Mouse (Mus musculus): ENCODE results near the gene Hp1bp3. TPM values are rescaled to one million over a fixed set of nuclear protein-coding genes. Genes with fewer than 3 reads are reported as not detected.

Hp1bp3 gene
- polyA plus RNA-seq (2012; rRNA removed) = 186 and 197 TPM in 2 replicates

DNA sequence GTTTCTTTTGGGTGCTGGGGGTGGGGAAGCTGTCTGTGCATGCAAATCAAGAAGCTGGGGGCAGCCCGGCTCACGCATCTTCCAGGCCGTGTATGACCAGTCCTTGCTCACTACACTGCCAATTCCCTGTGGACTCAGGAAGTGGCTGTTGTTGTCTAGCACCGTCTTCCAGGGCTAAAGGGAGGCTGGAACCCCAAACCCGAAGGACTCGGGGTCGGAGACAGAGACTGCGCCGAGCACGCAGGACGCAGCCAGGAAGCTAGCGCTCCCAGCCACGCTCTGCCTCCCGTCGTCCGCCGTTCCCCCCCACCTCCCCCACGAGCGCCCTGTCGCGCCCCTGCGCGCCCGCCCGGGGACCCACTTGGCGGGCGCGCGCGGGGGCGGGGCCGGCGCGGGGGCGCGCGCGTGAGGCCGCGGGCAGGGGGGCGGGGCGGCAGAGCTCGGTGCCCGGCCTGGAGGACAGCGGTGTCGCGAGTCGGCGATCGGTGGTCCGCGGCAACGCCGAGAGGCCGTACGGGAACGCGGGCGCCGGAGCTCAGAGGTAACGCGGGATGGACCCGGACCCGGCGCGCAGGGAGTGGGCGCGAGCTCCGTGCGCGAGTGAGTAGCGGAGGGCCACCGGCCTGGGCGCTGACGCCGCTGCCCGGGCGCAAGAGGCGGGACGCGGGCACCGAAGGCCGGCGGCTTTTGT, at the start of gene Hp1bp3:
Hp1bp3 (plus strand) TSS at position 97 of the 691 bp plus-strand sequence.

GRCm38 (mm10) chr4:138250088-138250960, 34.2 kb downstream of the Hp1bp3 start, which contains the start of the genes Sh2d5 and Kif17:
TSS of gene Sh2d5 (plus strand) at chr4:138250403.
TSS of gene Kif17 (plus strand) at chr4:138250435.

Other genes starting within 250 kb of the Hp1bp3 start
- gene Eif4g3, start 223.3 kb upstream of the Hp1bp3 start, polyA plus RNA-seq (2012; rRNA removed) = 140 and 146 TPM in 2 replicates
- 28.9 and 29.2 TPM in 2 replicates for gene Sh2d5, start 34.1 kb downstream of the Hp1bp3 start, polyA plus RNA-seq (2012; rRNA removed)
- gene Kif17, start 34.1 kb downstream of the Hp1bp3 start, polyA plus RNA-seq (2012; rRNA removed) = 4.9 and 5.4 TPM in 2 replicates
- gene Ddost, start 88.4 kb downstream of the Hp1bp3 start, polyA plus RNA-seq (2012; rRNA removed) = 142 and 152 TPM in 2 replicates
- gene Pink1, start 110.0 kb downstream of the Hp1bp3 start, polyA plus RNA-seq (2012; rRNA removed) = 105 and 107 TPM in 2 replicates
- 3.9 and 5.1 TPM in 2 replicates for gene Cda, start 151.7 kb downstream of the Hp1bp3 start, polyA plus RNA-seq (2012; rRNA removed)
- gene Fam43b, start 180.2 kb downstream of the Hp1bp3 start, polyA plus RNA-seq (2012; rRNA removed) = 13.0 and 13.7 TPM in 2 replicates
- 18.5 and 20.5 TPM in 2 replicates for gene Mul1, start 218.4 kb downstream of the Hp1bp3 start, polyA plus RNA-seq (2012; rRNA removed)
- 44.5 and 47.5 TPM in 2 replicates for gene Camk2n1, start 238.0 kb downstream of the Hp1bp3 start, polyA plus RNA-seq (2012; rRNA removed)

Measured in central nervous system, embryonic 18 days (tissue).